Mouse (Mus musculus) liver, adult (tissue): ENCODE measurements around the gene Irf2bp2.

Experiments
- GATA4 ChIP-seq: IDR thresholded peaks from 2 replicates; pipeline ENCODE4 v1.6.1; 2014; ENCODE audit warnings: mild to moderate bottlenecking, low read length; ENCODE audit not compliant: insufficient replicate concordance

Irf2bp2 gene

DNA sequence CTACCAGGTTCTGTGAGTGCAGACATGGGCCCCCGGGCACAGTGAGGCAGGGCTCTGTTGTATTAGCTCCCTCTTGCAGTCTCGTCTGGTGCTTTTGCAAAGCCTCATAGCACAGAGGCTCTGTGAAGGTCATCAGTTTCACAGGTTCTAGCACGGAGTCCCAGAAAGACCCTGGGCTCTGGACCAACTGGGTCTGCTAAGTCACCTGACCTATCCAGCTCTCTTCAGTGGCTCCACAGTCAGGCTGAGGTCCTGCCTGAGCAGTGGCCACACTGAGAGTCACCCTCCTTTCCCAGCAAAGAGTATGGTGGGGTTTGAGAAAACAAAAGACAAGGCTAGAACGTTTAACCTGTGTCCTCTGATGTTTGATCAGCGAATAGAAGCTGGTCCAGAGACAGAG is 51.0 kb downstream of the Irf2bp2 start:
- no peak for TF ChIP-seq GATA4

DNA sequence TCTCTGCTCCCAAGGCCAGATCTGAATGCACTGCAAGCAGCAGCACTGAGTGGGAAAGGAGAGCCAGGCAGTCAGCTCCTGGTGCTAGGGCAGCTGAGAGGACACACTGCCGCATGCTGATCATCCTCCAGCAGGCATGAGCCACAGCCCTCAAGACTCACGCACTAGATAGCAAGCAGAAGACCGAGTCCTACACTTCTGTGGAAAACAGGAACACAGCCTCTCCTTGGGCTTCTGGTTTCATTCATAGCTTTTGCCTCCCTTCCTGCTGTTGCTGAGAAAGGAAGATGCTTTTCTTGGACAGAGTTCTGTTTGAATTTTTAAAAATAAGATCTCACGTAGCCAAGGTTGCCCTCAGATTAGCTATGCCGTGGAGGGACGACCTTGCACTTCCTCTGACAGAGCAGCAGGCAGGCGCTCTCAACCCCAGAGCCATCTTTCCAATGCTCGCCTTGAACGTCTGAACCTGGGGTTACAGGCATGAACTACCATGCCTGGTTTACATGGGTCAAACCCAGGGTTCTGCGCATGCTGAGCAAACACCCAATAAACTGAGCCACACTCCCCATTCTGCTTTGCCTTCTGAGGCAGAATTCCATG is 51.6 kb downstream of the Irf2bp2 start:
- TF ChIP-seq GATA4: peak; percentile 29; the same call in 1 of the 2 replicates

DNA sequence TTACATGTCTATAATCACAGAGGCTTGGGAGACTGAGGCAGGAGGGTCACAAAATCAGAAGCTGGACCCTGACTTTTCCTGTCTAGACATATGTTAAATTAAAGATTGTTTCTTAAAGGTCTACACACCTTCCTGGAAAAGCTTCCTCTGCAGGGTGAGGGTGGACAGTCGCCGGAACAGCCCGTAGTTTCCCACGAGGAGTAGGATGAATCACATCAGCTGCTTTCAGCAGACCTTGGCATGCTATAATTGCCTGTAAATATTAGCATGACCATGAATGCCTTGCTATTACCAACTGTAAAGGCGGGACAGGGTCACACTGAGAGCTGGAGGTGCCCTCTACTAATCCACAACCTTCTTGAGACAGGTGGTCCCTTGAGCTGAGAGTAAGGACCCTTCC is 53.5 kb downstream of the Irf2bp2 start:
- TF ChIP-seq GATA4: no peak

DNA sequence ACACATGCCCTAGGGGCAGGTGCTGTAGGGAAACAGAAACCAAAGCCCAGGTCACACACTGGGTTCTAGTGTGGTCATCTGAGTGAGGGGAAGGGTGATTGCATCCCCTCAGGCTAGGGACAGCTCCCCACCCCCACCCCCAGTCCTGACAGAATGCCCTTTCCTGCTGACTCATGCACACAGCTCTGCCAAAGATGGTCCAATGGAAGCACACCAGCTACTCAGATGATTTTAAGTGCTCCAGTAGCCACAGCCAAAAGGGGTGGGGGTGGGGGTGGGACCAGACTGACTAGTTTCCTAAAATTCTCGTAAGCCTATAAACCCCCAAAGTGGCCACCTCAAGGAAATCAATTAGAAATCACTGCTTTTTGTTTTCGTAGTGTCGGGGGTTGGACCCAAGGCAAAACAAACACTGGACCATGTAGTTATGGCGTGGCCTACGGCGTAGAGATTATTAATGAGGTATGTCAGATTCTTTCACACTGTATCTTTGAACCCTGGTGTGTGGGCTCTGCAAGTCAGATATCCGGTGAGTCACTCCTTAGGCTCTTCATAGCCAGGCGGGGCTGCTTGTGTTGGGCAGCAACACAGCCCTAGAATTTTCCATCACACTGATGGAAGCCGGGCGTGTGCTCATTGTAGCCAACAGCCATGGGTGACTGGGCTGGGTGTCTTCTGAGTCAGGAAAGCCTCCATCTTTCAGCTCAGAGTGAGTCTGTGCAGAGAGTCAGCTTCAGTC is 54.3 kb downstream of the Irf2bp2 start:
- no peak for TF ChIP-seq GATA4

DNA sequence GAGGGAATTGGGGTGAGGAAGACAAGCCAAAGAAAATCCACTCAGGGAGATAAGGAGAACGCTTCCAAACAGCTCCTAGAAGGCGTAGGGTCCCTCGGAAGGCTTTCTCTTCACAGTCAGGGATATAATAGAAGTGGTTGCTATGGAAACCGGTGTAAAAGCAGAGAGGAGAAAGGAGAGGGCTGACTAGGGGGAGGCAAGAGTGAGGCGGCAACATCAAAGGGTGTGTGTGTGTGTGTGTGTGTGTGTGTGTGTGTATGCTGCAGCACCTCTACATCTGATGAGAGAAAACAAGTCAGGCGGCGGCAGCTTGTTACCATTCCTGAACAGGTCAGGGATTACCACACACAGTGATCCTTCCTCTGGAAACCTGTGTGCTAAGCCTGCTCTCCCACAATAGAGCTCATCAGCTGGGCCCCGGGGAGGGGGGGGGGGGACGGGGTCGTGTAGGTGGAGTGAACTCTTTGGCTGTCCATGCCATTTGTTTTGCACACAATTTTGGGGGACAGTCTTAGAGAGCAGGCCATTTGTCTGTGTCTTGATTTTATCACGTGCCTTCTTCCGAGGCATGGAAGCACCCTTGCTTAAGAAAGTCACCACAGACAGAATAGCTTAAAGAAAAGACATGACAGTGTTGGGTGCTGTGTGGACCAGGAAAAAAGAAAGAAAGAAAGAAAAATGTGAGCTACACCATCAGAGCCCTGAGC is 55.0 kb downstream of the Irf2bp2 start:
- no peak for TF ChIP-seq GATA4
